Mouse (Mus musculus) spleen, postnatal 4 days (tissue): ENCODE results near the gene Agxt2.

Experiments
- DNase-seq, 2 experiments: peaks; one replicate each; pipeline ENCODE4 v3.0.0; 2022; ENCODE audit warnings: low spot score in 2 of 2

Agxt2 gene

DNA sequence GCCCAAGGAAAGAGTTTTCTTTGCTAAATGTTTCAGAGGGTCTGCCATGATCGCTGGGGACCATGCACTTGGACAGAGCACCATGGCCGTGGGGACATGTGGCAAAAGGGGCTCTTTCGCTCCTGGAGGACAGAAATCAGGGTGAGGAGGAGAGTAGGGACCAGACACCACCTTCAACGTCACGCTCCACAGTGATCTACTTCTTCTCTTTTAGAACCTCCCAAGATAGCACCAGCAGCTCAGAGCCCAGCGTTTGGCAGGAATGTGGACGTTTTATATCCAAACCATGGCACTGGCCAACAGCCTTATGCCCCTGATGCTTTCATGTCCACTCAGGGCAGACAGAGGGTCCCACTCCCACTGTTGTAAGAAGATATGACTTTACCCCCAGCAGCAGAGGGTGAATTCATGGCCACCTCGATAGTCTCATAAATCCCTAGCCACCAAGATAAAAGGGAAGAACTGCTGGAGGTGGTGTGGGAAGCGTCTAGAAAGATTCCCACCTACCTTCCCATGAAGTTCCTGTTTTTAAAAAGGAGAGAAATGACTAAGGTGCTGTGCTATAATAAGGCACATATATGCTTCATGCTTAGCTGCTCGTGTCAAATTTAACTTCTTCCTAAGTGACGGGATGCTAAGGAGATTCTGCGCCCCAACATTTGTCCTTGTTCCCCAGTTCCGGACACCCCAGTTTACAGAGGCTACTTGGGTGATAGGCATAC lies 68.4 kb downstream of the Agxt2 start:
- no peak for DNase-seq

DNA sequence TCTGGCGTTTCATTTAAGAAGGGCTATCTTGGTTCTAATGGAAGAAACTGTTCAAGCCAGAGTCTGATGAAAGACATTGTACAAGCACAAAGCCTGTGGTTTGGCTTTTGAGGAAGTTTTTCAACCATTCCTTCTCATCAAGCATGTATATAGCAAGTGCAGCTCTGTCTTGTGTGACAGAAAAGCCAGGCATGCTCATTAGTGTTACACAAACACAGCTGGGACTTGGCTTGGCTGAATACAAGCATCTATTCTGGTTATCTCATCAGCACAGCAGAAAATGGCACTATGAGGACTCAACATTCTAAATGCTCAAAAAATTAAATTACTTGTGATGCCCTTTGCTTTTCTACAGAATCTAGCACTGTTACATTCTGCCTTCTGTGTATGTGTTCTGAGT lies 78.6 kb downstream of the Agxt2 start:
- DNase-seq: no peak

DNA sequence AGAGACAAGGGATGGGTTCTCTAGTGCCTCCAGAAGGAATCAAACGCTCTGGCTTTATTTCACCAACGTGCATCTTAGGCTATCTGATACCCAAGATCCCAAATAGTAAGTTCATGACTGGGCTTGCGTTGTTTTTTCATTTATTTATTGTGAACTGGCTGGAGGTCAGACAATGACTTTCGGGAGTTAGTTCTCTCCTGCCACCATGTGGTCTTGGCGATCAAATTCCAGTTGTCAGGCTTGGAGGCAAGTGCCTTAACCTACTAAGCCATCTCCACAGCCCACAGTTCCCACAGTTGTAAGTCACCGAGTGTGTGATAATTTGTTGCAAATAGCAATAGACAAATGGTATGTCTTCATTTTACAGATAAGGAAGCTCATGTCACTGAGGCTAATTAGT lies 81.6 kb downstream of the Agxt2 start:
- DNase-seq: no peak

DNA sequence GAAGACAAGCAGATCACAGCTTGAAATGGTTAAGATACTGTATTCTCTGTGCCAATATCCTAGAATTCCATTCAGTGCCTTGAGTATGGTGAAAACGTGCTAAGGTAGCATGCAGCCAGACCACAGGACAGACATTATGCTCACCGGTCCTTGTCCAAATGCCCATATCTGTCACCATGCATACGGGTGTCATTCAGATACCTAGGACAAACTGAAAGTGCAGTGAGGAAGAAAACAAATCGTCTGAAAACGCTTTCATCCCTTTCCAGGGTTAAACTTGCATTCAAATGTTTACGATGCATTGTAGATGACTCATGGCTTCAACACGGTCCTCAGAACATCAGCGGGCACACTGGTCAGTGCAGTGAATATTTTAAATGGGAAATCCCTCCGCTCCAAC lies 83.2 kb downstream of the Agxt2 start:
- DNase-seq: no peak

DNA sequence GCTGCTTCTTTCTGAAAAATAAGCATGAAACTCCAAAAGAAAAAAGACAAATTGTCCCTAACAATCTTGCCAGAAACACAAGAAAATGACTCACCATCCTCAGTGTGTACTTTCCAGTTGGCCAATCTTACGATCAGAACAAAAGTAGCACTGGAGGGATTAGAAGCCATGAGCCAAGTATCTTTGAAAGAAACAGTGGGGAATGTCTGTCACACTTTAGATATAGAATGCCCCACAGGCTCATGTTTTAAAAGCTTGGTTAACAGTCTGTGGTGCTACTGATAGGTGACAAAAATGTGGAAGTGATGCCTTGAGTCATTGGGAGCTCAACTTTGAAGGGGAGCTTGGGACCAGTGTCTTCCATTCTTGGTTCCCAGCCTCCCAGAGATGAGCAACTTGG lies 83.9 kb downstream of the Agxt2 start:
- no peak for DNase-seq

DNA sequence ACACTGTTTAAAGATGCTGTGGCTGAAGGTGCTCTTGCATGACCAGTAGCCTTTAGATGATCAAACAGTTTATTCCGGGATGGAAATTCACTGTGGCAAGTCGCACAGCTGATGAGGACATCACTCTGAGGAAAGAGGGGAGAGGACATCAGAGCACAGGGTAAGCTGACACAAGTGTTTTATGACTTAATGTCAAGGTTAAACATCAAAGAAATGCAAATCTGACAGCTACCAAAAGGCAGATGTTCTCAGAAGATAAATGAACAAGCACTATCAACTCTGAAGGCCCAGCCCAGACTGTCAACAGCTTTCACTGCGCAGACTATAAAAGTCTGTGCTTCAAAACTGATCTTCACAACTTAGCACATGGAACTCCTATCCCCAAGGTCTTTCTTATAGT lies 88.8 kb downstream of the Agxt2 start:
- DNase-seq: no peak
